Mouse (Mus musculus) layer of hippocampus, adult 8-10 months (tissue): ENCODE measurements around the gene Capzb. TPM values are rescaled to one million over a fixed set of nuclear protein-coding genes. Genes with fewer than 3 reads are reported as not detected.

Experiments used
- DNase-seq, 2 experiments: peaks; one replicate each; pipeline ENCODE4 v3.0.0; 2022; ENCODE audit warnings: low spot score in 2 of 2
- total RNA-seq, 4 experiments: library from RNA; stranded (reverse); gene quantifications; 2 replicates each; pipeline ENCODE4 v1.2.4; 2022

Gene Capzb
- total RNA-seq, 4 experiments from 2014 or later: 355 to 394 (median 369) TPM

- DNase-seq: no peak
These were observed 15.8 kb downstream of the Capzb start for GRCm38 (mm10) chr4:139208236-139209129.

- no peak for DNase-seq
These were observed 16.6 kb downstream of the Capzb start for GRCm38 (mm10) chr4:139209130-139209840.

- DNase-seq: no peak
These were observed 19.5 kb downstream of the Capzb start for GRCm38 (mm10) chr4:139211975-139212831.

GRCm38 (mm10) chr4:139213086-139213485, 20.4 kb downstream of the Capzb start:
- no peak for DNase-seq

GRCm38 (mm10) chr4:139213935-139214371, 21.3 kb downstream of the Capzb start:
- DNase-seq: no peak

- no peak for DNase-seq
These were observed 23.9 kb downstream of the Capzb start for GRCm38 (mm10) chr4:139216566-139216965.

GRCm38 (mm10) chr4:139218539-139218938, 25.8 kb downstream of the Capzb start:
- no peak for DNase-seq

- DNase-seq: no peak
These were observed 27.0 kb downstream of the Capzb start for GRCm38 (mm10) chr4:139219656-139220055.

- DNase-seq: no peak
These were observed 28.3 kb downstream of the Capzb start for GRCm38 (mm10) chr4:139220978-139221377.

- DNase-seq: no peak
These were observed 29.1 kb downstream of the Capzb start for GRCm38 (mm10) chr4:139221837-139222236.

GRCm38 (mm10) chr4:139225115-139225514, 32.4 kb downstream of the Capzb start:
- DNase-seq: no peak

- no peak for DNase-seq
These were observed 33.2 kb downstream of the Capzb start for GRCm38 (mm10) chr4:139225944-139226343.

GRCm38 (mm10) chr4:139226504-139227216, 34.0 kb downstream of the Capzb start:
- no peak for DNase-seq

- DNase-seq: no peak
These were observed 35.2 kb downstream of the Capzb start for GRCm38 (mm10) chr4:139227923-139228322.

- DNase-seq: no peak
These were observed 36.6 kb downstream of the Capzb start for GRCm38 (mm10) chr4:139229271-139229670.

- no peak for DNase-seq
These were observed 37.8 kb downstream of the Capzb start for GRCm38 (mm10) chr4:139230376-139231120.

GRCm38 (mm10) chr4:139231163-139231562, 38.5 kb downstream of the Capzb start:
- no peak for DNase-seq

GRCm38 (mm10) chr4:139232479-139233145, 39.9 kb downstream of the Capzb start:
- DNase-seq: peak in 1 of 2 experiments; percentile 52

GRCm38 (mm10) chr4:139233146-139233495, 40.4 kb downstream of the Capzb start:
- no peak for DNase-seq
